Mouse (Mus musculus): ENCODE data around the gene Gucy1b2. TPM values are rescaled to one million over a fixed set of nuclear protein-coding genes. Genes with fewer than 3 reads are reported as not detected.

The Gucy1b2 gene
- polyA plus RNA-seq, 1 experiment from 2014 or later = not detected

- Histone ChIP-seq H3K4me2 (no peak overlapping the region), H3K36me3 (ENCODE audit: control insufficient read depth, insufficient read depth, low read length) (no peaks in the 10 kb centered on the region), H3K27ac (ENCODE audit: low read depth, low read length) (0 out of 2 replicates have a peak overlapping the region, but pooled peaks have one; percentile 7), H3K9me3 (replicated peaks; ENCODE audit: control insufficient read depth, low read length) (no peaks in the 10 kb centered on the region), H3K4me1 (ENCODE audit: control insufficient read depth, insufficient read depth, low read length) (no peaks in the 10 kb centered on the region; the same call in 1 of the 2 replicates), H3K9ac (ENCODE audit: low read depth, low read length) (no peak overlapping the region), H3K27me3 (ENCODE audit: control insufficient read depth, insufficient read depth, low read length) (no peaks in the 10 kb centered on the region), H3K4me3 (ENCODE audit: low read depth, low read length) (no peak overlapping the region)
- ATAC-seq (replicated peaks; ENCODE audit: insufficient number of reproducible peaks, low FRiP score, low TSS enrichment) = no peak
- WGBS (ENCODE audit: insufficient replicate concordance) = 77% methylated on average over 9 of the region's 9 CpGs
Observed at GRCm38 (mm10) chr14:62389729-62390536, 66.2 kb downstream of the Gucy1b2 start.

GRCm38 (mm10) chr14:62389064-62389728 is 66.9 kb downstream of the Gucy1b2 start:
- no peaks in the 10 kb centered on the region for H3K27me3 ChIP-seq (ENCODE audit: control insufficient read depth, insufficient read depth, low read length)
- H3K27ac ChIP-seq (ENCODE audit: low read depth, low read length) = no peak overlapping the region
- H3K4me1 ChIP-seq (ENCODE audit: control insufficient read depth, insufficient read depth, low read length) = no peaks in the 10 kb centered on the region; the same call in 1 of the 2 replicates
- no peaks in the 10 kb centered on the region for H3K36me3 ChIP-seq (ENCODE audit: control insufficient read depth, insufficient read depth, low read length)
- WGBS (ENCODE audit: insufficient replicate concordance) = 73% methylated on average over 6 of the region's 6 CpGs
- ATAC-seq (replicated peaks; ENCODE audit: insufficient number of reproducible peaks, low FRiP score, low TSS enrichment) = no peak
- no peak overlapping the region for H3K4me2 ChIP-seq
- no peak overlapping the region for H3K9ac ChIP-seq (ENCODE audit: low read depth, low read length)
- H3K9me3 ChIP-seq (replicated peaks; ENCODE audit: control insufficient read depth, low read length) = no peaks in the 10 kb centered on the region
- no peak overlapping the region for H3K4me3 ChIP-seq (ENCODE audit: low read depth, low read length)

GRCm38 (mm10) chr14:62383786-62384299 is 72.2 kb downstream of the Gucy1b2 start:
- H3K4me1 ChIP-seq (ENCODE audit: control insufficient read depth, insufficient read depth, low read length) = no peaks in the 10 kb centered on the region; the same call in 1 of the 2 replicates
- H3K27me3 ChIP-seq (ENCODE audit: control insufficient read depth, insufficient read depth, low read length) = no peaks in the 10 kb centered on the region
- H3K9me3 ChIP-seq (replicated peaks; ENCODE audit: control insufficient read depth, low read length) = no peaks in the 10 kb centered on the region
- 78% methylated on average over 3 of the region's 3 CpGs for WGBS (ENCODE audit: insufficient replicate concordance)
- no peak for ATAC-seq (replicated peaks; ENCODE audit: insufficient number of reproducible peaks, low FRiP score, low TSS enrichment)
- H3K27ac ChIP-seq (ENCODE audit: low read depth, low read length) = no peak overlapping the region
- H3K4me3 ChIP-seq (ENCODE audit: low read depth, low read length) = no peak overlapping the region
- H3K4me2 ChIP-seq = no peak overlapping the region
- H3K36me3 ChIP-seq (ENCODE audit: control insufficient read depth, insufficient read depth, low read length) = no peaks in the 10 kb centered on the region; the same call in 1 of the 2 replicates
- no peak overlapping the region for H3K9ac ChIP-seq (ENCODE audit: low read depth, low read length)

- H3K4me3 ChIP-seq (ENCODE audit: low read depth, low read length) = no peak overlapping the region
- no peak overlapping the region for H3K27ac ChIP-seq (ENCODE audit: low read depth, low read length)
- no peaks in the 10 kb centered on the region for H3K27me3 ChIP-seq (ENCODE audit: control insufficient read depth, insufficient read depth, low read length)
- H3K36me3 ChIP-seq (ENCODE audit: control insufficient read depth, insufficient read depth, low read length) = no peaks in the 10 kb centered on the region; the same call in 1 of the 2 replicates
- WGBS (ENCODE audit: insufficient replicate concordance) = 81% methylated on average over 3 of the region's 3 CpGs
- ATAC-seq (replicated peaks; ENCODE audit: insufficient number of reproducible peaks, low FRiP score, low TSS enrichment) = no peak
- no peak overlapping the region for H3K4me2 ChIP-seq
- no peaks in the 10 kb centered on the region for H3K9me3 ChIP-seq (replicated peaks; ENCODE audit: control insufficient read depth, low read length)
- no peak overlapping the region for H3K9ac ChIP-seq (ENCODE audit: low read depth, low read length)
- no peaks in the 10 kb centered on the region; the same call in 1 of the 2 replicates for H3K4me1 ChIP-seq (ENCODE audit: control insufficient read depth, insufficient read depth, low read length)
Observed at GRCm38 (mm10) chr14:62383109-62383508, 73.0 kb downstream of the Gucy1b2 start.

- WGBS (ENCODE audit: insufficient replicate concordance) = 59% methylated on average over 6 of the region's 6 CpGs
- H3K4me2 ChIP-seq = no peak overlapping the region
- peaks cover 5% of the 10 kb centered on the region for H3K36me3 ChIP-seq (ENCODE audit: control insufficient read depth, insufficient read depth, low read length)
- H3K4me3 ChIP-seq (ENCODE audit: low read depth, low read length) = no peak overlapping the region
- no peaks in the 10 kb centered on the region for H3K9me3 ChIP-seq (replicated peaks; ENCODE audit: control insufficient read depth, low read length)
- no peak for ATAC-seq (replicated peaks; ENCODE audit: insufficient number of reproducible peaks, low FRiP score, low TSS enrichment)
- no peaks in the 10 kb centered on the region for H3K27me3 ChIP-seq (ENCODE audit: control insufficient read depth, insufficient read depth, low read length)
- no peak overlapping the region for H3K27ac ChIP-seq (ENCODE audit: low read depth, low read length)
- no peak overlapping the region for H3K9ac ChIP-seq (ENCODE audit: low read depth, low read length)
- H3K4me1 ChIP-seq (ENCODE audit: control insufficient read depth, insufficient read depth, low read length) = peaks cover 10% of the 10 kb centered on the region; the same call in 1 of the 2 replicates
Observed at GRCm38 (mm10) chr14:62380606-62381005, 75.5 kb downstream of the Gucy1b2 start.

- peaks cover 5% of the 10 kb centered on the region for H3K36me3 ChIP-seq (ENCODE audit: control insufficient read depth, insufficient read depth, low read length)
- no peak overlapping the region for H3K4me3 ChIP-seq (ENCODE audit: low read depth, low read length)
- WGBS (ENCODE audit: insufficient replicate concordance) = 94% methylated on average over 2 of the region's 2 CpGs
- peaks cover 17% of the 10 kb centered on the region for H3K4me1 ChIP-seq (ENCODE audit: control insufficient read depth, insufficient read depth, low read length)
- H3K4me2 ChIP-seq = no peak overlapping the region
- no peak overlapping the region for H3K27ac ChIP-seq (ENCODE audit: low read depth, low read length)
- no peaks in the 10 kb centered on the region for H3K27me3 ChIP-seq (ENCODE audit: control insufficient read depth, insufficient read depth, low read length)
- no peak for ATAC-seq (replicated peaks; ENCODE audit: insufficient number of reproducible peaks, low FRiP score, low TSS enrichment)
- H3K9me3 ChIP-seq (replicated peaks; ENCODE audit: control insufficient read depth, low read length) = no peaks in the 10 kb centered on the region
- H3K9ac ChIP-seq (ENCODE audit: low read depth, low read length) = no peak overlapping the region
Observed at GRCm38 (mm10) chr14:62379391-62379790, 76.7 kb downstream of the Gucy1b2 start.

GRCm38 (mm10) chr14:62376115-62376514 is 80.0 kb downstream of the Gucy1b2 start:
- Histone ChIP-seq H3K9me3 (replicated peaks; ENCODE audit: control insufficient read depth, low read length) (no peaks in the 10 kb centered on the region), H3K4me1 (ENCODE audit: control insufficient read depth, insufficient read depth, low read length) (peaks cover 28% of the 10 kb centered on the region), H3K27ac (ENCODE audit: low read depth, low read length) (peak overlapping the region; percentile 82), H3K4me3 (ENCODE audit: low read depth, low read length) (no peak overlapping the region), H3K4me2 (no peak overlapping the region), H3K9ac (ENCODE audit: low read depth, low read length) (no peak overlapping the region), H3K27me3 (ENCODE audit: control insufficient read depth, insufficient read depth, low read length) (no peaks in the 10 kb centered on the region), H3K36me3 (ENCODE audit: control insufficient read depth, insufficient read depth, low read length) (peaks cover 5% of the 10 kb centered on the region)
- ATAC-seq (replicated peaks; ENCODE audit: insufficient number of reproducible peaks, low FRiP score, low TSS enrichment) = no peak
- WGBS (ENCODE audit: insufficient replicate concordance) = 66% methylated on average over 2 of the region's 2 CpGs

GRCm38 (mm10) chr14:62375694-62376093 is 80.4 kb downstream of the Gucy1b2 start:
- H3K4me3 ChIP-seq (ENCODE audit: low read depth, low read length) = no peak overlapping the region
- H3K27ac ChIP-seq (ENCODE audit: low read depth, low read length) = peak overlapping the region; percentile 82
- no peak overlapping the region for H3K9ac ChIP-seq (ENCODE audit: low read depth, low read length)
- peak; percentile 83; the same call in 1 of the 2 replicates for ATAC-seq (replicated peaks; ENCODE audit: insufficient number of reproducible peaks, low FRiP score, low TSS enrichment)
- H3K27me3 ChIP-seq (ENCODE audit: control insufficient read depth, insufficient read depth, low read length) = no peaks in the 10 kb centered on the region
- no peaks in the 10 kb centered on the region for H3K9me3 ChIP-seq (replicated peaks; ENCODE audit: control insufficient read depth, low read length)
- H3K36me3 ChIP-seq (ENCODE audit: control insufficient read depth, insufficient read depth, low read length) = peaks cover 5% of the 10 kb centered on the region
- H3K4me2 ChIP-seq = no peak overlapping the region
- H3K4me1 ChIP-seq (ENCODE audit: control insufficient read depth, insufficient read depth, low read length) = peaks cover 28% of the 10 kb centered on the region

All from heart, embryonic 11.5 days (tissue).